In the genomic region with DNA sequence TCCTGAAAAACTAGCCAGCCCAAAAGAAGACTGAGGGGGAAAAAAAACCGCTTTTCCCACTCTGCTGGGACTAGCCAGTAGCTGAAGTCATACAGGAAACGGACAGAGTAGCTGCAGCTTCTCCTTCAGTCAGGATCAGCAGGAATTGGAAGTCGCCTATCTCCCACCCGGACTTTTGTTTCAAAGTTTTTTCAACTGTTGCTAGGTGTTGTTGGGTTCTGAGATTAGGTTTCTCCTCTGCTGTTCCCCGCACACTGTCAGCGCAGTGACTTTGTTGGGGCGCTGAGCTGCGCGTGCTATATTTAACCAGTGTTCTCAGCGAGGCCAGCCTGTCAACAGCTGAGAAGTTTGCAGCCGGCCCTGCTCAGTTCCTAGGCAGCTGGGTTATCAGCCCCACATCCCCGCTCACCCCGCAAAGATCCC, we compare ENCODE assay signal across 8 mouse cellular contexts. TPM values are rescaled to one million over a fixed set of nuclear protein-coding genes. Genes with fewer than 3 reads are reported as not detected.
DNase-seq lines count a peak whose midpoint lies in the region; ATAC-seq and TF ChIP-seq lines count a peak whose summit lies in the region.

No protein-coding gene starts in this region.

- peak overlapping the region; percentile 26 for H3K4me3 ChIP-seq in intestine, embryonic 14.5 days (ENCODE audit: low read depth, low read length)
- H3K4me3 ChIP-seq in limb, embryonic 14.5 days (replicated peaks; ENCODE audit: low read length): peak overlapping the region; percentile 21
- H3K4me3 ChIP-seq in midbrain, embryonic 12.5 days: peak overlapping the region; percentile 6
- peak overlapping the region; percentile 37 for H3K4me3 ChIP-seq in small intestine, adult 2 months (ENCODE audit: low read depth, low read length)

- peak; percentile 4 for DNase-seq in ES-CJ7 (ENCODE audit: low read depth, low spot score)
- DNase-seq in embryo, embryonic 10 days (ENCODE audit: low spot score): peak; percentile 59
- DNase-seq in gastrocnemius, postnatal 36 days: peak; percentile 64 to 67
- DNase-seq in intestine, embryonic 14.5 days (ENCODE audit: low spot score): peak; percentile 85
- DNase-seq in limb, embryonic 14.5 days (ENCODE audit: low spot score): peak; percentile 71
- no peak for DNase-seq in cerebellum, adult 9-10 months

- no peaks in the 10 kb centered on the region for H3K36me3 ChIP-seq in intestine, embryonic 14.5 days (ENCODE audit: control insufficient read depth, insufficient read depth, low read length)
- H3K36me3 ChIP-seq in limb, embryonic 14.5 days (ENCODE audit: control insufficient read depth, insufficient read depth, low read length): no peaks in the 10 kb centered on the region
- H3K36me3 ChIP-seq in midbrain, embryonic 12.5 days: no peaks in the 10 kb centered on the region
- no peaks in the 10 kb centered on the region for H3K36me3 ChIP-seq in small intestine, adult 2 months (ENCODE audit: control insufficient read depth, insufficient read depth, low read length)

- peaks cover 20% of the 10 kb centered on the region for H3K4me1 ChIP-seq in intestine, embryonic 14.5 days (replicated peaks; ENCODE audit: control insufficient read depth, insufficient read depth, low read length)
- H3K4me1 ChIP-seq in limb, embryonic 14.5 days (ENCODE audit: control insufficient read depth, insufficient read depth, low read length): peaks cover 10% of the 10 kb centered on the region
- H3K4me1 ChIP-seq in midbrain, embryonic 12.5 days: peaks cover 8% of the 10 kb centered on the region
- no peaks in the 10 kb centered on the region for H3K4me1 ChIP-seq in small intestine, adult 2 months (ENCODE audit: control insufficient read depth, insufficient read depth, insufficient read length, low read length)

- no peak for TF ChIP-seq POLR2A in limb, embryonic 14.5 days (IDR thresholded peaks at IDR 0.05; ENCODE audit: borderline replicate concordance, extremely low read depth, insufficient read depth, insufficient read length)
- TF ChIP-seq POLR2A in small intestine, adult 2 months (IDR thresholded peaks at IDR 0.05; ENCODE audit: low read depth, low read length): no peak

- no peak for TF ChIP-seq CTCF in small intestine, adult 2 months (IDR thresholded peaks at IDR 0.05; ENCODE audit: extremely low read depth, insufficient read length, insufficient replicate concordance, low read depth, low read length)

- 1% methylated on average over 13 of the region's 13 CpGs for WGBS in intestine, embryonic 14.5 days
- 5% methylated on average over 13 of the region's 13 CpGs for WGBS in limb, embryonic 14.5 days
- WGBS in midbrain, embryonic 12.5 days: 16% methylated on average over 13 of the region's 13 CpGs
- 2% methylated on average over 13 of the region's 13 CpGs for WGBS in small intestine, adult 2 months

- H3K27me3 ChIP-seq in intestine, embryonic 14.5 days (replicated peaks; ENCODE audit: control insufficient read depth, insufficient read depth, low read length): no peaks in the 10 kb centered on the region
- no peaks in the 10 kb centered on the region for H3K27me3 ChIP-seq in limb, embryonic 14.5 days (ENCODE audit: control insufficient read depth, insufficient read depth, low read length)
- H3K27me3 ChIP-seq in midbrain, embryonic 12.5 days: no peaks in the 10 kb centered on the region
- H3K27me3 ChIP-seq in small intestine, adult 2 months (ENCODE audit: control insufficient read depth, insufficient read depth, low read length): no peaks in the 10 kb centered on the region; the same call in 1 of the 2 replicates

- intact Hi-C loops in gastrocnemius, postnatal 36 days (cut with DNase I): loop anchor here (10.0 kb wide), 1 partner anchor 93 kb away; no protein-coding TSS in a partner anchor

- peak overlapping the region; percentile 34 for H3K9ac ChIP-seq in intestine, embryonic 14.5 days (ENCODE audit: low read length)
- H3K9ac ChIP-seq in limb, embryonic 14.5 days (ENCODE audit: low read depth, low read length, severe bottlenecking): peak overlapping the region; percentile 58
- H3K9ac ChIP-seq in midbrain, embryonic 12.5 days (replicated peaks): no peak overlapping the region

- ATAC-seq in intestine, embryonic 14.5 days (replicated peaks; ENCODE audit: low FRiP score, low TSS enrichment, low read depth): peak; percentile 60
- ATAC-seq in limb, embryonic 14.5 days (ENCODE audit: low FRiP score, low read depth): peak; percentile 90
- 0 out of 2 replicates have a peak, but pooled peaks have one; percentile 54 for ATAC-seq in midbrain, embryonic 12.5 days (ENCODE audit: low FRiP score, low read depth)

- peak overlapping the region; percentile 84 for H3K27ac ChIP-seq in intestine, embryonic 14.5 days (ENCODE audit: low read depth)
- peak overlapping the region; percentile 68 for H3K27ac ChIP-seq in limb, embryonic 14.5 days (replicated peaks; ENCODE audit: low read depth, low read length)
- no peak overlapping the region for H3K27ac ChIP-seq in midbrain, embryonic 12.5 days (replicated peaks)
- peak overlapping the region; percentile 14 for H3K27ac ChIP-seq in small intestine, adult 2 months (ENCODE audit: insufficient read depth, low read depth, low read length)

- no peaks in the 10 kb centered on the region for H3K9me3 ChIP-seq in intestine, embryonic 14.5 days (ENCODE audit: control insufficient read depth, low read length)
- no peaks in the 10 kb centered on the region for H3K9me3 ChIP-seq in limb, embryonic 14.5 days (ENCODE audit: control insufficient read depth, low read length)
- H3K9me3 ChIP-seq in midbrain, embryonic 12.5 days: no peaks in the 10 kb centered on the region

- peak overlapping the region; percentile 51 for H3K4me2 ChIP-seq in intestine, embryonic 14.5 days (ENCODE audit: low read length)
- peak overlapping the region; percentile 73 for H3K4me2 ChIP-seq in limb, embryonic 14.5 days (replicated peaks; ENCODE audit: low read depth, low read length, severe bottlenecking)
- H3K4me2 ChIP-seq in midbrain, embryonic 12.5 days (replicated peaks): peak overlapping the region; percentile 44

RNA-seq across cellular contexts. Expression of a gene that starts 35.1 kb away (rescaled TPM):
- 100 to 1,000 TPM in 1 of 2 experiments, 10 to 100 TPM in 1; 78.1 to 103 TPM for total RNA-seq in gastrocnemius, postnatal 36 days (2021)
- polyA plus RNA-seq in intestine, embryonic 14.5 days (2014; fragmentation: Nextera tagmentation; extraction: Ambion mirVana): 6.9 and 7.2 TPM in 2 replicates
- 3.4 and 4.9 TPM in 2 replicates for polyA plus RNA-seq in limb, embryonic 14.5 days (2012; rRNA removed)
- polyA plus RNA-seq in limb, embryonic 14.5 days (2014; fragmentation: Nextera tagmentation; extraction: Ambion mirVana): 5.8 and 6.0 TPM in 2 replicates
- polyA plus RNA-seq in midbrain, embryonic 12.5 days (2016; fragmentation: Nextera tagmentation; extraction: Ambion mirVana): 8.3 and 11.0 TPM in 2 replicates
- 1.3 and 1.7 TPM in 2 replicates for polyA plus RNA-seq in small intestine, adult 2 months (2012; rRNA removed)
